Mouse (Mus musculus) Patski (cell line): ENCODE measurements around the gene Prkcg. TPM values are rescaled to one million over a fixed set of nuclear protein-coding genes. Genes with fewer than 3 reads are reported as not detected.

Source experiments
- ATAC-seq: fragments of 100-300 bp; one replicate; pipeline ENCODE4 v1.8.0; 2021
- CTCF ChIA-PET: fragments of 350-600 bp; sonication (Branson Sonifier 250); formaldehyde crosslinking; loops from one replicate; lab custom pipeline; 2022; ENCODE audit warnings: inconsistent platforms; lab: Charles Lee
- POLR2A ChIA-PET: fragments of 350-600 bp; sonication (Branson Sonifier 250); formaldehyde crosslinking; loops from one replicate; lab custom pipeline; 2022; ENCODE audit warnings: antibody characterized with exemption, inconsistent platforms; lab: Charles Lee
- DNase-seq: peaks from one replicate; pipeline ENCODE4 v3.0.0-alpha.2; 2011; ENCODE audit warnings: low read depth, low spot score
- H3K27me3 ChIP-seq: fragments of 371-371 bp; one replicate; pipeline ENCODE4 v1.5.1; 2021
- CTCF ChIP-seq: fragments of 100-300 bp; IDR thresholded peaks from one replicate; pipeline ENCODE4 v1.5.1; 2021
- in situ Hi-C: fragments of 300-500 bp; cut with MboI; formaldehyde crosslinking; loops from 3 replicates; pipeline ENCODE4 v1.11.1; 2018; ENCODE audit warnings: low pct_unique_long_range_greater_than_20kb, mixed read lengths
- polyA plus RNA-seq: library from polyadenylated mRNA; unstranded; gene quantifications from one replicate; pipeline ENCODE4 v1.2.3, GENCODE M21; 2021

Gene Prkcg
- polyA plus RNA-seq, result 4.7 TPM

GRCm38 (mm10) chr7:3288976-3289970 is at the start of gene Prkcg, which contains the start of gene Myadm:
Gene Prkcg (plus strand): TSS chr7:3289179.
Gene Myadm (plus strand): TSS chr7:3289080.
- in situ Hi-C loops, result loop anchor here (25.0 kb wide), 1 partner anchor 1148 kb away; the partner anchor contains the start of gene Rdh13

GRCm38 (mm10) chr7:3239193-3239592 is 49.8 kb upstream of the Prkcg start:
- DNase-seq (no peak), ATAC-seq (no peak)
- no peaks in the 10 kb centered on the region for H3K27me3 ChIP-seq
- TF ChIP-seq CTCF, result peak; percentile 46
- in situ Hi-C loops, result no loop called here
- CTCF ChIA-PET, result interaction anchor here (1.2 to 1.6 kb wide), 2 partner anchors 61 to 71 kb away, joined by 3 to 4 read pairs; no protein-coding TSS in a partner anchor
- POLR2A ChIA-PET, result no interaction called here

More at GRCm38 (mm10) chr7:3288976-3289970, at the start of gene Prkcg, which contains the start of gene Myadm:
- TF ChIP-seq CTCF, result no peak
- ChIA-PET POLR2A (interaction anchor here (0.6 to 1.0 kb wide), 3 partner anchors 9 to 1215 kb away, joined by 3 to 5 read pairs (median 5); no protein-coding TSS in a partner anchor), CTCF (no interaction called here)
- no peaks in the 10 kb centered on the region for H3K27me3 ChIP-seq
- ATAC-seq (peak; percentile 29), DNase-seq (no peak)

- ATAC-seq, result no peak
- POLR2A ChIA-PET, result no interaction called here
- H3K27me3 ChIP-seq, result no peaks in the 10 kb centered on the region
- in situ Hi-C loops, result no loop called here
- no peak for TF ChIP-seq CTCF
- CTCF ChIA-PET, result no interaction called here
- DNase-seq, result no peak
Observed at GRCm38 (mm10) chr7:3260701-3261100, 28.3 kb upstream of the Prkcg start.

- in situ Hi-C loops, result no loop called here
- ChIA-PET CTCF (no interaction called here), POLR2A (no interaction called here)
- no peak for TF ChIP-seq CTCF
- no peak for DNase-seq
- no peak for ATAC-seq
- no peaks in the 10 kb centered on the region for H3K27me3 ChIP-seq
Observed at GRCm38 (mm10) chr7:3261446-3261845, 27.5 kb upstream of the Prkcg start.

GRCm38 (mm10) chr7:3262789-3263188 is 26.2 kb upstream of the Prkcg start:
- ATAC-seq (no peak), DNase-seq (no peak)
- CTCF ChIA-PET, result interaction anchor here (1.5 kb wide), 1 partner anchor 41 kb away, joined by 4 read pairs; no protein-coding TSS in a partner anchor
- in situ Hi-C loops, result no loop called here
- POLR2A ChIA-PET, result no interaction called here
- no peaks in the 10 kb centered on the region for H3K27me3 ChIP-seq
- TF ChIP-seq CTCF, result peak; percentile 72

- ChIA-PET POLR2A (no interaction called here), CTCF (interaction anchor here (1.5 kb wide), 1 partner anchor 43 kb away, joined by 4 read pairs; no protein-coding TSS in a partner anchor)
- in situ Hi-C loops, result no loop called here
- H3K27me3 ChIP-seq, result no peaks in the 10 kb centered on the region
- ATAC-seq (peak; percentile 21), DNase-seq (no peak)
- no peak for TF ChIP-seq CTCF
Observed at GRCm38 (mm10) chr7:3264390-3265022, 24.5 kb upstream of the Prkcg start.

GRCm38 (mm10) chr7:3265311-3265710 is 23.7 kb upstream of the Prkcg start:
- in situ Hi-C loops, result no loop called here
- no peaks in the 10 kb centered on the region for H3K27me3 ChIP-seq
- ATAC-seq (no peak), DNase-seq (no peak)
- no peak for TF ChIP-seq CTCF
- CTCF ChIA-PET, result no interaction called here
- POLR2A ChIA-PET, result no interaction called here

GRCm38 (mm10) chr7:3267261-3267660 is 21.7 kb upstream of the Prkcg start:
- CTCF ChIA-PET, result no interaction called here
- no peaks in the 10 kb centered on the region for H3K27me3 ChIP-seq
- DNase-seq, result no peak
- in situ Hi-C loops, result no loop called here
- ATAC-seq, result no peak
- POLR2A ChIA-PET, result no interaction called here
- no peak for TF ChIP-seq CTCF

GRCm38 (mm10) chr7:3267888-3268287 is 21.1 kb upstream of the Prkcg start:
- ATAC-seq (no peak), DNase-seq (no peak)
- no peak for TF ChIP-seq CTCF
- ChIA-PET POLR2A (no interaction called here), CTCF (no interaction called here)
- no peaks in the 10 kb centered on the region for H3K27me3 ChIP-seq
- in situ Hi-C loops, result no loop called here

- TF ChIP-seq CTCF, result no peak
- in situ Hi-C loops, result no loop called here
- DNase-seq (no peak), ATAC-seq (no peak)
- no peaks in the 10 kb centered on the region for H3K27me3 ChIP-seq
- ChIA-PET POLR2A (no interaction called here), CTCF (no interaction called here)
Observed at GRCm38 (mm10) chr7:3268291-3268690, 20.7 kb upstream of the Prkcg start.
